Mouse (Mus musculus) heart, adult 2 months (tissue): ENCODE data around the gene Ppil3. TPM values are rescaled to one million over a fixed set of nuclear protein-coding genes. Genes with fewer than 3 reads are reported as not detected.
A peak's percentile ranks its signal among the peaks of the same experiment; 100 is the strongest.

Experiments
- DNase-seq, 2 experiments: peaks; one replicate each; pipeline ENCODE4 v3.0.0; 2021
- H3K27ac ChIP-seq: fragments of 200-600 bp; 2 replicates; pipeline ENCODE4 v1.8.1; 2022
- H3K27me3 ChIP-seq: fragments of 200-500 bp; 2 replicates; pipeline ENCODE4 v1.6.1; 2012; ENCODE audit warnings: mild to moderate bottlenecking, low read length, inconsistent platforms, mixed read lengths; ENCODE audit not compliant: control insufficient read depth, insufficient read depth
- H3K36me3 ChIP-seq: fragments of 200-500 bp; 2 replicates; pipeline ENCODE4 v1.6.1; 2012; ENCODE audit warnings: low read length, inconsistent platforms; ENCODE audit not compliant: control insufficient read depth, insufficient read depth
- H3K4me1 ChIP-seq: fragments of 200-500 bp; 2 replicates; pipeline ENCODE4 v1.6.1; 2011; ENCODE audit warnings: low read length; ENCODE audit not compliant: control insufficient read depth, insufficient read depth
- H3K4me3 ChIP-seq: fragments of 200-600 bp; 2 replicates; pipeline ENCODE4 v1.8.1; 2022
- H3K79me2 ChIP-seq: fragments of 200-500 bp; replicated peaks from 2 replicates; pipeline ENCODE4 v1.6.1; 2012; ENCODE audit warnings: mild to moderate bottlenecking, inconsistent platforms, low read length, moderate library complexity, mixed read lengths; ENCODE audit not compliant: control insufficient read depth, insufficient read depth
- H3K9ac ChIP-seq: fragments of 200-500 bp; 2 replicates; pipeline ENCODE4 v1.6.1; 2012; ENCODE audit warnings: low read depth, mild to moderate bottlenecking, control low read depth, inconsistent platforms, low read length, mixed read lengths
- CTCF ChIP-seq: fragments of 200-600 bp; IDR thresholded peaks from 2 replicates; pipeline ENCODE4 v1.8.1; 2022; ENCODE audit warnings: antibody characterized with exemption, mild to moderate bottlenecking, moderate library complexity
- EP300 ChIP-seq: fragments of 200-500 bp; IDR thresholded peaks from 2 replicates; pipeline ENCODE4 v1.6.1; 2011; ENCODE audit warnings: low read depth, low read length, control low read depth; ENCODE audit not compliant: insufficient read depth
- POLR2A ChIP-seq: fragments of 200-500 bp; IDR thresholded peaks from 2 replicates; pipeline ENCODE4 v1.6.1; 2011; ENCODE audit warnings: mild to moderate bottlenecking, low read depth, low read length, control low read depth; ENCODE audit not compliant: insufficient read depth
- WGBS: fragments of 180-500 bp; shearing (Covaris S2); methylation state at CpG from one replicate; pipeline ENCODE4 v1.1.7; 2018; 5-methylcytosine and 5-hydroxymethylcytosine counted together
- intact Hi-C: fragments of 180-260 bp; cut with DNase I; formaldehyde crosslinking; loops from one replicate; pipeline ENCODE4 v1.15.1; 2025
- long read RNA-seq: library from polyadenylated mRNA; stranded (forward); transcript quantifications from one replicate; pipeline ENCODE4 v2.0.0, GENCODE M21; 2021
- polyA plus RNA-seq: library from polyadenylated mRNA; depleted of rRNA; stranded (reverse); fragments of >200 nt; gene quantifications from 2 replicates; pipeline ENCODE4 v1.2.3, GENCODE M21; 2012; rRNA removed
- total RNA-seq, 2 experiments: library from RNA; stranded (reverse); gene quantifications; 2 replicates each; pipeline ENCODE4 v1.2.3; 2021

The Ppil3 gene
- total RNA-seq, result 10 to 100 TPM; 17.5 to 19.6 TPM
- polyA plus RNA-seq, result 18.3 and 23.2 TPM in 2 replicates
- long read RNA-seq, partial matches to known transcripts, result 0 of 4 reads
- long read RNA-seq, other reads (novel, unspliced or antisense), result 0 of 4 reads

- Histone ChIP-seq H3K9ac (peak within 1 kb of the TSS; percentile 63), H3K27me3 (no peaks in the 10 kb centered on the region), H3K79me2 (peaks cover 1% of the 10 kb centered on the region; the same call in 1 of the 2 replicates), H3K4me3 (peak within 1 kb of the TSS; percentile 76), H3K4me1 (peaks cover 2% of the 10 kb centered on the region), H3K36me3 (no peaks in the 10 kb centered on the region), H3K27ac (peak within 1 kb of the TSS; percentile 80)
- DNase-seq, result peak; percentile 85 to 90
- intact Hi-C loops, result loop anchor here (1.0 to 2.0 kb wide), 2 partner anchors 22 to 52 kb away; no protein-coding TSS in a partner anchor
- WGBS, result under 1% methylated on average over 33 of the region's 33 CpGs
- TF ChIP-seq EP300 (no peak; the same call in 1 of the 2 replicates), POLR2A (peak; percentile 79), CTCF (peak; percentile 45)
Observed at GRCm38 (mm10) chr1:58445143-58445722, at the start of gene Ppil3, which contains the start of gene Nif3l1. Gene Ppil3 (minus strand): TSS chr1:58445486. Gene Nif3l1 (plus strand): TSS chr1:58445151.

- no peaks in the 10 kb centered on the region; the same call in 1 of the 2 replicates for H3K36me3 ChIP-seq
- no peaks in the 10 kb centered on the region for H3K79me2 ChIP-seq
- intact Hi-C loops, result no loop called here
- H3K4me1 ChIP-seq, result no peaks in the 10 kb centered on the region
- H3K27ac ChIP-seq, result no peak overlapping the region
- no peak for TF ChIP-seq CTCF
- no peak for TF ChIP-seq EP300
- TF ChIP-seq POLR2A, result no peak
- 95% methylated on average over 4 of the region's 4 CpGs for WGBS
- no peak for DNase-seq
- H3K9ac ChIP-seq, result no peak overlapping the region
- no peaks in the 10 kb centered on the region for H3K27me3 ChIP-seq
- no peak overlapping the region for H3K4me3 ChIP-seq
Observed at GRCm38 (mm10) chr1:58482647-58483046, 37.4 kb upstream of the Ppil3 start.

GRCm38 (mm10) chr1:58475662-58476061 is 30.4 kb upstream of the Ppil3 start:
- H3K36me3 ChIP-seq, result no peaks in the 10 kb centered on the region
- H3K27ac ChIP-seq, result no peak overlapping the region
- intact Hi-C loops, result no loop called here
- no peak for DNase-seq
- WGBS, result 93% methylated on average over 8 of the region's 8 CpGs
- no peaks in the 10 kb centered on the region for H3K27me3 ChIP-seq
- no peaks in the 10 kb centered on the region for H3K79me2 ChIP-seq
- TF ChIP-seq CTCF, result no peak
- TF ChIP-seq POLR2A, result no peak
- no peak for TF ChIP-seq EP300
- H3K4me1 ChIP-seq, result no peaks in the 10 kb centered on the region
- no peak overlapping the region for H3K9ac ChIP-seq
- no peak overlapping the region for H3K4me3 ChIP-seq

GRCm38 (mm10) chr1:58465561-58465960 is 20.3 kb upstream of the Ppil3 start:
- Histone ChIP-seq H3K36me3 (no peaks in the 10 kb centered on the region; the same call in 1 of the 2 replicates), H3K4me3 (no peak overlapping the region), H3K79me2 (no peaks in the 10 kb centered on the region), H3K27me3 (no peaks in the 10 kb centered on the region), H3K27ac (no peak overlapping the region), H3K9ac (no peak overlapping the region), H3K4me1 (no peaks in the 10 kb centered on the region)
- TF ChIP-seq POLR2A (no peak), EP300 (no peak), CTCF (no peak)
- no peak for DNase-seq
- WGBS, result 92% methylated on average over 4 of the region's 4 CpGs
- intact Hi-C loops, result no loop called here

GRCm38 (mm10) chr1:58465042-58465441 is 19.8 kb upstream of the Ppil3 start:
- Histone ChIP-seq H3K9ac (no peak overlapping the region), H3K36me3 (no peaks in the 10 kb centered on the region; the same call in 1 of the 2 replicates), H3K79me2 (no peaks in the 10 kb centered on the region), H3K27me3 (no peaks in the 10 kb centered on the region), H3K27ac (no peak overlapping the region), H3K4me3 (no peak overlapping the region), H3K4me1 (no peaks in the 10 kb centered on the region)
- intact Hi-C loops, result no loop called here
- TF ChIP-seq POLR2A (no peak), CTCF (no peak), EP300 (no peak)
- no peak for DNase-seq
- WGBS, result 82% methylated on average over 4 of the region's 4 CpGs

- no peaks in the 10 kb centered on the region for H3K4me1 ChIP-seq
- WGBS, result 68% methylated on average over 2 of the region's 2 CpGs
- DNase-seq, result no peak
- H3K27me3 ChIP-seq, result no peaks in the 10 kb centered on the region
- TF ChIP-seq CTCF (no peak), EP300 (no peak), POLR2A (no peak)
- intact Hi-C loops, result no loop called here
- H3K9ac ChIP-seq, result no peak overlapping the region
- H3K36me3 ChIP-seq, result no peaks in the 10 kb centered on the region; the same call in 1 of the 2 replicates
- H3K79me2 ChIP-seq, result no peaks in the 10 kb centered on the region
- no peak overlapping the region for H3K4me3 ChIP-seq
- H3K27ac ChIP-seq, result no peak overlapping the region
Observed at GRCm38 (mm10) chr1:58463935-58464334, 18.6 kb upstream of the Ppil3 start.
